Mouse (Mus musculus) stomach, postnatal 0 days (tissue): Measurements from ENCODE around the gene Rab1b.

Source experiments
- CTCF ChIP-seq: IDR thresholded peaks from 2 replicates; pipeline ENCODE4 v1.5.1; 2016; ENCODE audit warnings: antibody characterized with exemption, low read depth, mild to moderate bottlenecking, moderate library complexity
- EP300 ChIP-seq: optimal IDR thresholded peaks from 2 replicates; pipeline ENCODE3; 2016; ENCODE audit warnings: antibody characterized with exemption

GRCm38 (mm10) chr19:5131237-5131636 is 24.4 kb upstream of the Rab1b start:
- TF ChIP-seq CTCF (no peak), EP300 (no peak)
